Mouse (Mus musculus) spleen, adult 12 weeks (tissue): ENCODE results near the gene Epha8.

Experiments used
- DNase-seq: peaks from one replicate; pipeline ENCODE4 v3.0.0; 2022; ENCODE audit warnings: low spot score

Epha8 gene

DNA sequence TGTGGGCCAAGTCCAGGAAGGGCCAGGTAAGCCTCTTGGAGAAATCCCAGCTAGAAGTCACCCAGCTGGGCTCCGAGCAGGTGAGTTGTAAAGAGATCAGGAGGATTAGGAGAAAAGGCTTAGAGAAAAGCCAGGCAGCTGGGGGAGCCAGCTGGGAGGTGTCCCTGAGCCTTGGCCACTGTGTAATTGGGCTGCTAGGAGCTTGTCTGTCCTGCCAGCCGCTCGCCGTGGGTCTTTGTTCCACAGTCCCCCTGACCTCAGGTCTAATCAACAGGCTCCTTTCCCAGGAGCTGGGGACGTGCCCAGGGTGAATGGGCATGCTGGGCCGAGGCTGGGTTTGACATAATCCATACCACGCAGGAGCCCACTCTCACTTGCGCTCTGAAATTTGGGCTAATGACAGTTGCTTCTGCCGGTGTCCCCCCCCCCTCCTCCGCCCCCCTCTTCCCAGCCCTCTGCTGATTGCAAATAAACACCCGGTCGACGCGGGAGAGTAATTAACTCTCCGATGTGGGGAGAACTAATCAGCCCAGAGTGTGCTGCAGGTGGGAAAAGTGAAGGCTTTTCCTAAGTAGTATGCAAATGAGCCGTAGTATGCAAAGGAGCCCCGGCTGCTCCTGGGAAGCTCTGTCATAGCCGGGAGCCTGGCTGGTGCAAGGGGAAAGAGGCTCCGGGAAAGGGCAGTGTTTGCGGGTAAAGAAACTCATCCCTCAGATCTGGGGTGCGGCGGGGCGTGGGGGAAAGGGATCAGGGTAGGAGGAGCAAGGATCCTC, 51.7 kb downstream of the Epha8 start:
- DNase-seq = no peak

DNA sequence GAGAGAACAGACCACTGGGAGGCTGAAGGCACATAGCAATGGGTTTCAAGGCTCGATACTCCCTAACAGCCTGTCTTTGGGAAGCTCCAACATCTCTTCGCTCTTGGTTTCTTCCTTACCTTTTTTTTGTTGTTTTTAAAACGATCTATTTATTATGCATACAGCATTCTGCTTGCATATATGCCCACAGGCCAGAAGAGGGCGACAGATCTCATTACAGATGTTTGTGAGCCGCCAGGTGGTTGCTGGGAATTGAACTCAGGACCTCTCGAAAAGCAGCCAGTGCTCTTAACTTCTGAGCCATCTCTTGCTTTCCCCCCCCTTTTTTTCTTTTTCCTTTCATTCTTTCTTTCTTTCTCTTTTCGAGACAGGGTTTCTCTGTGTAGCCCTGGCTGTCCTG, 57.5 kb downstream of the Epha8 start:
- no peak for DNase-seq

DNA sequence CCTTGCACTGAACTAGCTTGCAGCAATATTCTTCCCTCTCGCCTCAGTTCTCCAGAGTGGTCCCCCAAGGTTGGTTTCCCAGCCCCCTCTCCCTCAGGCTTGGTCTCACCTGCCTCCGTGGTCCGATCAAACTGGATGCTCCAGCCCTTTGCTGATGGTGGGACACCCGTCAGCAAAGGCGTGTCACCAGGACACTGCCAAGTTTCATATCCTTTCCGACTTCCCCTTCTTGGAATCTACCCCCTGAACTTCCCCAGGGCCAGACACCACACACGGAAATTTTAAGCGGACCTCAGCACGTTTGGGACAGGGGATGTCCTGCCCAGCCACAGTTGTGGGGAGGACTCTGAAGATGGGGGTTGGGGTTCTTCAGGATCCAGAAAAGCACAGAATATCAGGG, 58.0 kb downstream of the Epha8 start, which contains the start of gene C1qa:
TSS of gene C1qa (minus strand) at position 167 of the 400 bp plus-strand sequence.
- DNase-seq = no peak

DNA sequence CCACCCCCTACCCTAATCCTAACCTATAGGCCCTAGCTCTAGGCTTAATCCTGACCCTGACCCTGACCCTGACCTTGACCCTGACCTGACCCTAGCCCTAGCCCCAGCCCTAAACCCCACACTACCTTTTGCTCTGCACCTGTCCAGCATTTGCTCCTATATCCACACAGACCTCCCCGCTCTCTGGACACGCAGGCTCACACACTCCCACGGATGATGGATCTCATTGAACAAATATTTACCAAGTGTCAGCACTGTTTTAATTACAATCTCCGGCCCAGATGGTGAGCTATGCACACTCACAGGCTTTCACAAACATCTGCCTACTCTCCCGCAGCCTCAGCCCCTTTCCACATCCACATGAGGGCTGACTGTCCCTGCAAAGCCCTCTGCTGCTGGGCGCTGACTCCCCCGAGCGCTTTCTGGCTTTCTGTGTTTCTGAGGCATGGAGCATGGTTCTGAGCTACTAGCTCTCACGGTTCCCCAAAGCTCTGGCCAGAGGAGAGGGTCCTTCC, 58.5 kb downstream of the Epha8 start:
- no peak for DNase-seq

DNA sequence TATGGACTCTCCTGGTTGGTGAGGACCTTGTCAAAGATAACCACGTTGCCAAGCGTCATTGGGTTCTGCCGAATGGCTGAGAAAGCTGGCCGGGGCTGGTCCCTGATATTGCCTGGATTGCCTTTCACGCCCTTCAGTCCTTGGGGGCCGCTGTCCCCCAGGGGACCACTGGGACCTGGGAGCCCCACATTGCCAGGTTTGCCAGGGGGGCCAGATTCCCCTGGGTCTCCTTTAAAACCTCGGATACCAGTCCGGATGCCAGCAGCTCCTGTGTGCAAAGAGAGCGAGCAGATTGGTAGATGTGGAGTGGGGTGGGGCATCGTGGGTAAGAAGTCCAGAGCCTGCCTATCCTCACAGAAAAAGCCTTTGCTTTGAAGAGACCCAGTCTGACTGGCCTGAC, 60.2 kb downstream of the Epha8 start:
- no peak for DNase-seq

DNA sequence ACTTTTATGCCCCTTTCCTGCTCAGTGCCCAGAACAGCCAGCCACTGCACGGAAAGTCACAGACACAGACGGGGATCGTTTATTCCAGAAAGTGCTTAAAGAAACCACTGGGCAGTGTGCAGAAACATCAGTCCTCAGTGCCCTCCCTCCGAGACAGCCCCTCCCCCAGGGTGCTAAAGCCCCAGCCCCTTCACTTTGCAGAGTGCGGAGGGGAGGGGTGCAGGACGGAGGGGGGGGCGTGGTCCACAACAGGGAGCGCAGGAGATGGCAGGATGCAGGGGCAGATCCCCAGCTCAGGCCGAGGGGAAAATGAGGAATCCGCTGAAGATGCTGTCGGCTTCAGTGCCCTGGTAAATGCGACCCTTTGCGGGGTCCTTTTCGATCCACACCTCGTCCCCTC, 60.8 kb downstream of the Epha8 start:
- no peak for DNase-seq

DNA sequence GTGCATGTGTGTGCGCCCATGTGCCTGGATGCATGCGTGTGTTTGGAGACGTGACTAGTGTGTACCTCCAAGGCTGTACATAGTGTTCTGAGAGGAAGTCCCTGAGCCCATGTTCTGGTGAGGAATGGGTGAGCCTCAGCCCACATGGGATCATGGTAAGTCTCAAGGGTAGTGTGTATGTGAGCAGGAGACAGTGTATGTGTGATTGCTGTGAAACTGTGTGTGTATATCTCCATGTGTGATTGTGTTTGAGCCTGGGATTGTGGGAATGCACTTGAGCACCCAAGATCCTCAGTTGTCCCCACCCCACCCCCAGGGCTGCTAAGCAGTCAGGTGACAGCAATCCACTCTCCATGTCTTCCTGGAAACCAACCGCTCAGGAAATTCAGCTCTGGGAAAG, 61.8 kb downstream of the Epha8 start:
- no peak for DNase-seq

DNA sequence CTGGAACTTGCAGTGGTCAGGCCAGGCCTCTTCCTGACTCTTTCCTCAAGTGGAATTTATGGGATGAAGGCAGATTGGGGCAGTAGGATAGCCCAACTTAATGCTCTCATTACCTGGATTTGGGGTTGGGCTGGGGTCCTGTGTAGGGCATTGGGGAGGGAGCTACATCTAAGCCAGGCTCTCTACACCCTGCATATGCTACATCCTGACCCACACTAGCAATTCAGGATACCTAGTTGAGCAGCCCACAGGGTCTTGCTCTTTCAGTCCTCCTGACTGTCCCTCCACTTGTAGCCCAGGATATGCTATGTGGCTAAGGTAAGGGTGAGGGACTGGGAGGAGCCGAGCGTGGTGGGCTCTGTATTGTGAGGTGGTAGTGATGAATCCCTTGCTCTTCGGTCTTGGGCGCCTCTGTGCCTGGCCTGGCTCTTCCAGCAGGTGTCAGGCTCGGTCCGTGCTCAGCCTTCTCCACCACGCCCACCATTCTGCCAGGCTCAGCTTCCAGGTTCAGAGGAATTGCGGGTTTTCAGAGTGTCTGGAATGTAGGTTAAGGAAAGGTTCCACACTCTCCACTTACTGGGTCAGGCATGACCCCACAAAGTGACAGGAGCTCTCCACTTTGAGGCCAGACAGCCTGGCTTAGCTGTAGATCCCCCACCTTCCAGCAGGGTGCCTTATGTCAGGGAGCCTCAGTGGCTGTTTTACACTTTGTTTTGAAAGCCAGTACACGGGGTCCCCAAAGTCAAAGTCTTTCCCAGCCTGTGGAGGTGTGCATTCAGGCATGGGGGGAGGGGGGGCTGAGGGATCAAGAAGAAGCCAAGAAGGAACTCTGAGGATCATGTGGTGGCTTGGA, 62.7 kb downstream of the Epha8 start:
- no peak for DNase-seq

DNA sequence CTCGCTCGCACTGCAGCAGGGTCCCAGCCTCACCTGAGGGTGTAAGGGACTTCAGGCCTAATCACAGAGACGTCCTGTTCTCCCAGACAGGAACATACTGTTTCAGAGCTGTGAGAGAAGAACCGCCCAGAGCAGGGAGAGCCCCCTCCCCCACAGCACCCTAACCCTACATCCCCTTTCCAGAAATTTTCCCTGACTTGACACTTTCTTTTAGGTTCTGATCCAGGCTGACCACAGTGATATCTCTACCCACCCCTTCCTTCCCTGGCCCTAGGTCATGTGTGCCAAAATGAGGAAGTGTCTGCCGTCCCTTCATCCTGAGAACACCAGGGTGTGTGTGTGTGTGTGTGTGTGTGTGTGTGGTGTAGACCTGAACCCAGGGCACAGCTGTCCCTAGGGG, 63.8 kb downstream of the Epha8 start, which contains the start of gene C1qc:
TSS of gene C1qc (minus strand) at position 255 of the 400 bp plus-strand sequence.
- DNase-seq = no peak

DNA sequence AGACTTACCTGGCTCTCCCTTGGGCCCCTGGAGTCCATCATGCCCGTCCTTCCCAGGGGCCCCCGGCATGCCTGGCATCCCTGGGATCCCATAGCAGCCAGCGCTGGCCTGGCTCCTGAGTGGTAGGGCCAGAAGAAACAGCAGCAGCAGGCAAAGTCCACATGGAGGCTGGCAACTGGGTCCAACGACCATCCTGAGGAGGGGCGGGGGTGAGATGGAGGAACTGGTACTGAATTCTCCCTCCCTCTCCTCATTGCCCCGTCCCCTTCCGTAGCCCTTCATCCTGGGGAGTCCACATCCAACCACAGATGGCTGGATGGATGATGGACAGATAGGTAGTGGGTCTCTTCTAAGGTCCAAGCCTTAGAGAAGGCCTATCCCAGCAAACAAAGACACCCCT, 64.2 kb downstream of the Epha8 start:
- DNase-seq = no peak

DNA sequence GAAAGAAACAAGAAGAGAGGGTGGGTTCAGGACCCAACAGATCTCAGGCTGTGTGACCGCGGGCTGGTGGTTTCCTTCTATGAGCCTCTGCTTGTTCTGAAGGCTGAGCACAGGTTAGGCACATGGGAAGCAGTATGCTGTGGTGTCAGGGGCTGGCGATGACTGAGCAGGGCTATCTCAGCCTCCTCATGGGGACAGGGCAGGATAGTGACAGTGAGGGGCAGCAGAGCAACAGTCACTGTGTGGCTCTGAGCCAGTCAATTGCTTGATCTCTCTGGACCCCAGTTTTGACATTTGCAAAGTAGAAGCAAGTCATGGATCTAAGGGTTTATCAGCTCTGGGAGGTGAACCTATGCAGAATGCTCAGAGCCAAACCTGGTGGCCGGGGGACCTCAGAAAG, 65.5 kb downstream of the Epha8 start:
- no peak for DNase-seq

DNA sequence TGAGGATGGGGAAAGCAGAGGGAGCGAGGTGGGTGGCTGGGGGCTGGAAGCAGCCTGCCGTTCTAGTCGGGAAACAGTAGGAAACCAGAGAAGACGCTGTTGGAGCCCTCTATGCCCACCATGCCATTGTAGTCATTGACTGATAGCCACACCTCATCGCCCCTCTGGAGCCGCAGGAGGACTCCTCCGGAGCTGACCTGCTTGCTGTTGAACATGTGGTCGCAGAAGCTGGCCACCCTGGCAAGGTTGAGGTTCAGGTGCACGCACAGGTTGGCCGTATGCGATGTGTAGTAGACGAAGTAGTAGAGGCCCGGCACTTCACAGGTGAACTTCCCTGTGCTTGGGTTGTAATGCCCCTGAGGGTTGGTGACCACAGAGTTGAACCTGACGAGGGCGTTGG, 66.6 kb downstream of the Epha8 start:
- no peak for DNase-seq

DNA sequence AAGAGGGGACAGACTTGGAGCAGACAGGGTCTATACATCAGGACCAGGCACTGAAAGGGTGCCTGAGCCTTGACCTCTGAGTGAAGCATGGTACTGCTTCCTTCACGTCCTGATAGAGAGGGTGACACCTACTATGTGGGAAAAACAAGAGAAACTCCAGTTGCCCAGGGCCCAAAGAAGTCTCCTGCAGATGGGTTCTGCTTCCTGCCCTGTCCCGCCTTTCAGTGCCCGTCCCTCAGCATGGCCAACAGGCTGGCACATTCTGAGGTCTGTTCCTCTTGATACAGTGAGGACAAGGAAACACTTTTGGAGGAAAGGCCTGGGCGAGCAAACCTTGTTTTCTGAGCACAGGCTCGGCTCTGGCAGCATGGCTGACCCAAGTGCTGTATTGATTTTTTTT, 68.9 kb downstream of the Epha8 start:
- DNase-seq = no peak

DNA sequence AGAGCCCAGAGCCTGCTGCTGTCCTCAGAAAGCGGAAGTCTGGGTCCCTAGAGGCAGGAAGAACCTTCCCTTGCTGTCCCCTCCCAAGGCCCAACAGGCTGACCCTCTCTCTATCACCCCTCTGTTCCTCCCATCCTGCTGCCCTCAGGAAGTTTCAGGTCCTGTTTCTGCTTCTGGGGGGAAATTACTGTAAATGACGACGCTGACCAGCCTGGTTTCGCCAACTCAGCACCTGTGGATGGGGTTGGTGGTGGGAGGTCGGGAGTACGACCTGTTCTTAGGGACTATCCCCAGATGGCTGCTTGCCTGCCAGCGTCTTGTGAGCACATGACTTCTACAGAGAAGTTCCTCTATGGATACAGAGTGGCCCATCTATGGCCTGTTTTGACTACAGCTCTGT, 70.5 kb downstream of the Epha8 start, which contains the start of gene C1qb:
TSS of gene C1qb (minus strand) at position 87 of the 400 bp plus-strand sequence.
- no peak for DNase-seq
